Mouse (Mus musculus) urinary bladder, postnatal 10 days (tissue): ENCODE measurements around the gene Phykpl.

Source experiments
- DNase-seq: peaks from one replicate; pipeline ENCODE4 v3.0.0; 2022; ENCODE audit warnings: low spot score

Phykpl gene

GRCm38 (mm10) chr11:51584431-51585248, at the start of gene Phykpl:
TSS of gene Phykpl (plus strand) at chr11:51584757.
- peak; percentile 93 for DNase-seq

- DNase-seq, result no peak
These were observed 46.2 kb upstream of the Phykpl start for GRCm38 (mm10) chr11:51538388-51538787.

- DNase-seq, result no peak
These were observed 45.4 kb upstream of the Phykpl start for GRCm38 (mm10) chr11:51538919-51539758.

GRCm38 (mm10) chr11:51539759-51540282, 44.7 kb upstream of the Phykpl start:
- DNase-seq, result peak; percentile 88

- DNase-seq, result no peak
These were observed 42.1 kb upstream of the Phykpl start for GRCm38 (mm10) chr11:51542424-51542823.

GRCm38 (mm10) chr11:51543487-51544050, 41.0 kb upstream of the Phykpl start:
- no peak for DNase-seq

GRCm38 (mm10) chr11:51544413-51544812, 40.1 kb upstream of the Phykpl start:
- no peak for DNase-seq

GRCm38 (mm10) chr11:51545811-51546210, 38.7 kb upstream of the Phykpl start:
- no peak for DNase-seq

GRCm38 (mm10) chr11:51551253-51551652, 33.3 kb upstream of the Phykpl start:
- DNase-seq, result no peak

- no peak for DNase-seq
These were observed 32.5 kb upstream of the Phykpl start for GRCm38 (mm10) chr11:51552091-51552490.

- no peak for DNase-seq
These were observed 30.0 kb upstream of the Phykpl start for GRCm38 (mm10) chr11:51554590-51554989.

- no peak for DNase-seq
These were observed 29.5 kb upstream of the Phykpl start for GRCm38 (mm10) chr11:51555066-51555465.

- no peak for DNase-seq
These were observed 21.3 kb upstream of the Phykpl start for GRCm38 (mm10) chr11:51563276-51563675.

GRCm38 (mm10) chr11:51565062-51565461, 19.5 kb upstream of the Phykpl start:
- DNase-seq, result no peak

- DNase-seq, result no peak
These were observed 18.6 kb upstream of the Phykpl start for GRCm38 (mm10) chr11:51565951-51566350.

- DNase-seq, result no peak
These were observed 15.8 kb upstream of the Phykpl start for GRCm38 (mm10) chr11:51568801-51569200.

GRCm38 (mm10) chr11:51576454-51576853, 8.1 kb upstream of the Phykpl start:
- DNase-seq, result no peak

- no peak for DNase-seq
These were observed 7.0 kb upstream of the Phykpl start for GRCm38 (mm10) chr11:51577587-51577986.

- DNase-seq, result no peak
These were observed 5.5 kb upstream of the Phykpl start for GRCm38 (mm10) chr11:51579024-51579423.

GRCm38 (mm10) chr11:51582713-51583112, 1.8 kb upstream of the Phykpl start:
- DNase-seq, result no peak

- DNase-seq, result no peak
These were observed 513 bp upstream of the Phykpl start for GRCm38 (mm10) chr11:51584057-51584430.

GRCm38 (mm10) chr11:51585608-51586252, 1.2 kb downstream of the Phykpl start:
- DNase-seq, result no peak
